Mouse (Mus musculus) CD8-positive naive resting alpha-beta T cell, adult 2 months (primary cell): ENCODE data around the gene Tmcc3.
A peak's percentile ranks its signal among the peaks of the same experiment; 100 is the strongest.
"Not testable (repeated sequence)": the region's sequence is repeated elsewhere in the genome, so short reads cannot be mapped to it uniquely, and the experiment has no call there.

Source experiments
- DNase-seq, 2 experiments: peaks; one replicate each; pipeline ENCODE4 v3.0.0; 2022; ENCODE audit warnings: low read depth in 2 of 2, low spot score in 2 of 2

The Tmcc3 gene

DNA sequence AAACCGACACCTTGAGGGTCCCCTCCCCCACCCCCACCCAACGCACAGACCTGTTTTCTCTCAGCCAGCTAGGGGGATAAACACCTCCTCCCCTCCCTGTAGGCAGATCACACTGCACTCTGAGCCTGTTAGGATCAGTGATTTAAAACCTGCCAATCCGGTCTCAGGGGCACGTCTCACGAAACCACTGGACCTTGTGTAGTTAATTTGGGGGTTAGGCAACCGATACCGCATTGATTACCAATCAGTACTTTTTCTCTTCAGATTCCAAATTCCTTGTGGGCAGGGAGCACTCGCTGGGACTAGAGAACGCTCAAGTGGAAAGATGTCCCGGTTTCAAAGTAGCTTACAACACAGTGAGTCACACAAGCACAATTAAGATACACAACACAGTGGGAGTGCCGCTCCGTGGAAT is 202.3 kb downstream of the Tmcc3 start:
- DNase-seq, result peak in 1 of 2 experiments; percentile 3

DNA sequence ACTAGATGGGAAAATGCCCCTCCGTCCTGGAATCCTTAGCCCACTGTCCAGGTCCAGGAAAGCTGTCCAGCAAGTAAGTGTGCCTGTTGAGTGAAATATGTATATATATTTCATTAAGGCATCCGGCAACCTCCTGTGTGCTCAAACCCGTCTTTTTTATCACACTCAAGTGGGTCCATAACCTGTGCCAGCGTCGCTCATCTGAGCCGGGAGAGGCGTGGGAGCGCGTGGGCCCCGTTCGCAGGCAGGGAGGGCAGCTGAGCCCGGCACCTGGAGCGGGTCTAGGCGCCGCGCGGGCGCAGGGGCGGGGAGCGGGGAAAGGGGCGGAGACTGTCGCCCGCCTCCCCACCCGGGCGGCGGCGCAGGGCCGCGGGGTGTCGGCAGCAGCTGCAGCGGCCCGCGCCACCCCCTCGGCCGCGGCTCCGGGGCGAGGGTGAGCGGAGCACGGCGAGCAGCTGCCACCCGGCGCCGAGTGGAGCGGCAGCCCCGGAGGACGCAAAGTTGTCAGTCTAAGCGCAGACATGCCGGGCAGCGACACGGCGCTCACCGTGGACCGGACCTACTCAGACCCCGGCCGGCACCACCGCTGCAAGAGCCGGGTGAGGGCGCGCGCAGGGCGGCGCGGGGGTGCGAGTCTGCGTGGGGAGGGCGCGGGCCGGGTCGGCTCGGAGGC is 202.9 kb downstream of the Tmcc3 start:
- DNase-seq, result peak; percentile 39 to 51

DNA sequence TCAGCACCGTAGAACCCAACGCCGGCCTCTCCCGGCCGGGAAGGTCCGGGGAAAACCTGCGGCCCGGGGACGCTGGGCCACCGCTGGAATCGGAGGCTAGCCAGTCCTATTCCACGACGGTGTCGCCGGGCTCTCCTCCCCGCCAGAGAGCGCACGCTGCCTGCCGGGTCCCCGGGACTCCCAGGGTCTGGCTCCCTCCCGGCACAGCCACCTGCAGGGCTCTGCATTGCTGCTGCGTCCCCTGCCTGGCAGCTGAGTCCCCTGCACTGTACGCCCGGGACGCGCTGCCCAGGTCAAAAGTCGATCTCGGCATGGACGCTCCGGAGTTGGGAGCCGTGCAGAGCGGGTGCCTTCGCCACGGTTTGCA is 203.4 kb downstream of the Tmcc3 start:
- DNase-seq, result peak; percentile 24 to 45

DNA sequence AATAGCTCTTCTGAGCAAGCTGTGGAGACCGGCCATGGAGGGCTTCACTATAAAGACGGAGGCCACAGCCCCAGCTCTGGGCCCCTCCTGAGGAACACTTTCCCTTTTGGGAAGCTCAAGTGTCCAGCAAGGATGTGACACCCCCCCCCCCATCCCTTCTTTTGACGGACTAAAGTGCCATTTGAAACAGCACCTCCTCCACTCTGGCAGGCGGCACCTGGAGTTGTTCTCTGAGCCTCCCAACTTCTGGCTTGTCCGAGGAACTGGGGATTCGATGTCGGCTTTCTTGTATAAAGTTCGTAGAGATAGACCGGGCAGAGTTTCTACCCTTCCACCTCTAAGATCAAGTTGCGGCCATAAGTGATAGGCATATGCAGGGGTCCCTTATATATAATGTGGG is 203.8 kb downstream of the Tmcc3 start:
- DNase-seq, result no peak

DNA sequence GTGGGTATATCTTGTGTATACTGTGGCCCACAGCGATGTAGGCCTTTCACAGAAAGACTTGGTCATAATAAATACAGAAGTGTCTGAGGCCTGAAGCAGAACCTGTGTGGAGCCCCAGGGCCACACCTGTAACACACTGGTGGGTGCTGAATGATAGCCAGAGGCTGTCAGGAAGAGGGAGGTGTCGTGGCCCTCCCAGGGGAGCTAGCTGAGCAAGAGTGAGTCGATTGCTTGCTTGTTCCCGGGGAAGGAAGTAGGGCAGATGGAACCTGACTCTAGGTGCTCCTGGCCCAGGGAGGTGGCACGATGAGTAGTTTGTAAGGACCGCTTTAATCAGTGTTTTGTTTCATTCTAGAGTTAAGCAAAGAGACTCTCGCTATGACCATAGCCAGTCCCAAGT is 208.1 kb downstream of the Tmcc3 start:
- DNase-seq, result no peak

DNA sequence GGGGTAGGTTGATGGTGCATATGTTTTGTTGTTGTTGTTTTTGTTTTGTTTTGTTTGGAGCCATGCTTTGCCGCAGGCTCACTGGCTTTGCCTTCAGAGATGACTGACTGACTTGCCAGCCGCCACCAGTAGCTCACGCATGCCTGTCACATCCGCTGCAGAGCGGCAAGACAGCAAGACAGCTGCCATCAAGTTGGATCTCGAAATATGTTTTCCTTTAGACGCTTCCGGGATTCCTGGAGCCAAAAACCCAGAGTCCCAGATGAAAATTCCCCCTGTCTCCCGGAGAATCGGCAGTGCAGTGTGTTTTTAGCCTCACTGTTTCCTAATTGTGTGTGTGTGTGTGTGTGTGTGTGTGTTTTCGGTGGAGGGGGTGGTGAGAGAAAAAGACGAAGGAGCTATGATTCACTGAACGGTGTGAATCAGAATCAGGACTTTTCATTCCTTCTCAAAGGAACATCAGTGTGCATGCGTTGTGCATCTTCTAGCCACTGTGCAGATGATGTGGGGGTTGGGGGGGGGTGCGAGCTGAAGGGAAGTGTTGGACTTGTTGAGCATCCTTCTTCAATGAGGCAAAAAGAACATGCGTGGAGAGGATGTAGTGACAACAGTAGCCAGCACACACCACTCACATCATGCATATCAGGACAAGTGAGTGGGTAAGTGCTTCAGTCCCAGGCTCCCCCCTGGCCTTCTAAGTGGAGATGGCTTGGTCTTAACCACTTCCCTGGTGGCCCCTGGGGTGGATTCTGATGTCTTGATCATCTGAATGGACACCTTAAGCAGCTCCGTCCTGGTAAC is 208.8 kb downstream of the Tmcc3 start:
- DNase-seq, result no peak

DNA sequence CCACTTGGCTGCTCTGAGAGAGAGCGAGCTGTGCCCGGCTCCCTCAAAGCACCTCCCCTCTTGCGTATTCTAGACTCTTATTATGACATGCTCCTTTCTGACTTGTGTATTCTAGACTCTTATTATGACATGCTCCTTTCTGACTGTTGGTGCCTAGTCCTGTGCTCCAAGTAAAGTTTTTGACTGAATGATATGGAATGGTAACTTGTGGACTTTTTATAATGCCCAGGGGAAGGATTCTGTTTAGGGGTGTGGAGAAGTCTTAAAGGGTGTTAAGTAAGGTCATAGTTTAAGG is 209.3 kb downstream of the Tmcc3 start:
- no peak for DNase-seq

DNA sequence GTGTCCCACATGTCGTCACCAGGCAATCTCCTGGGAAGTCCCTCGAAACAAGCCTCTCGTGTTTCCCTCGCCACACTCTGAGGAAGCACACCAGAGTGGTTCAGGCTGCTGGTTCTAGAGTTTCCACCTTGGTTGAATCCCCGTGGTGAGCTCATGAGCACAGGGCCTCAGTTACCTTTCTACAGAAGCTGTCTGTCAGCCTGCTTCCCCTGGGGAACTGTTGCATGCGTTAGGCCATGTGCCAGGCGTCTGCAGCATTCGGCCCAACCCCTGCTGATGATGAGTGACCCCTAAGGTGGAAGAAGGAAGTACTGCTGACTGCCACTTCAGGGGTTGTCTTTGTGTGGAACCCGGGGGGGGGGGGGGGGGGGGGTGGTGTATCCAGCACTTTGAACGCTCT is 210.0 kb downstream of the Tmcc3 start:
- no peak for DNase-seq

DNA sequence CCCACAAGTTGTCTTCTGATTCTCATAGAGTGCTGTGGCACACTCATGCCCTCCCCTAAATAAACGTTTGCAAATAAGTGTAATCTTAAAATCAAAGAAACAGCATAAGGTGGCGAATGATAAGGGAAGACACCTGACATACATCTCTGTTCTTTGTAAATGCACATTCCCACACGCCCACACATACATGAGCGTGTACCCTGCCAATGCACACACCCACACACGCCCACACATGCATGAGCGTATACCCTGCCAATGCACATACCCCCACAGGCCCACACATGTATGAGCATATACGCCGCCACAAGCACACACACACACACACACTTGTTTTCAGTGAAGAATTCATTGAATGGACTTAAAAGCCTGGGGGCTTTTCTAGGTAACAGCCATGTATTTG is 211.5 kb downstream of the Tmcc3 start:
- no peak for DNase-seq

DNA sequence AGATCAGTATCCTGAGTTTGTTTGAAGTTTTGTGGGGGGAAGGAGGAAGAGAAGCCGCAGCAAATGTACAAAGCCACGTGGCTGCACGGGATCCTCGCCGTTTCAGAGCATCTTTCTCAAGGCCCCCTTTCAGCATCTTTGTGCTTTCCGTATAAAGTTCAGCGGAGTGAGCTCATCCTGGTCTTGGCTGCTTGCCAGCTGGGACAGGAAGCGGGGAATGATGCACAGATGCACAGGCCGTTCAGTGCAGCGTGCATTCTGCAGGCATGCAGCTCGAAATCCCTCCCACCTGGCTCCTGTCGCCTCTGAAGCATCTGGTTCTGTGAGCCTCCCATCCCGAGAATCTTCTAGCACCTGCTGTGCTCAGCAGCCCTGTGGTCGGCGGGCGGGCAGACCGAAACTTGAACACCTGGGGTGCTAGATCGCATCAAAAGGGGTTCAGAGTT is 212.0 kb downstream of the Tmcc3 start:
- DNase-seq, result peak; percentile 23 to 39

DNA sequence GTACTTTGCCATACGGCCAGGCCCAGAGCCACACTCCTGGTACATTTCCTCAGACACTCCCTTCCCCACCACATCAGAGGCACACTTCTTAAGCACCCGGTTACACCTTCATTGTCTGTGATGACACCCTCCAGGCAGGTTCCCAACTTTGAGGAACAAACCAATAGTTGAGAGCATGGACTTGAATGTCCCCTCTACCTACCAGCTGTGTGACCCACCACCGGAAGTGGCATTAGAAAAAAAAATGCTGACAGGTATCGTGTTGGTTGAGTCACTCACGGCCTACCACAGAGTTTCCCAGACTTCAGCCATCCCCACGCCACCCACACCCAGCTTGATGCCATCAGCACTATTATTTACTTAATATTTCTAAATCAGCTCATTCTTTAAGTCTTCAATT is 213.2 kb downstream of the Tmcc3 start:
- peak; percentile 44 to 46 for DNase-seq

DNA sequence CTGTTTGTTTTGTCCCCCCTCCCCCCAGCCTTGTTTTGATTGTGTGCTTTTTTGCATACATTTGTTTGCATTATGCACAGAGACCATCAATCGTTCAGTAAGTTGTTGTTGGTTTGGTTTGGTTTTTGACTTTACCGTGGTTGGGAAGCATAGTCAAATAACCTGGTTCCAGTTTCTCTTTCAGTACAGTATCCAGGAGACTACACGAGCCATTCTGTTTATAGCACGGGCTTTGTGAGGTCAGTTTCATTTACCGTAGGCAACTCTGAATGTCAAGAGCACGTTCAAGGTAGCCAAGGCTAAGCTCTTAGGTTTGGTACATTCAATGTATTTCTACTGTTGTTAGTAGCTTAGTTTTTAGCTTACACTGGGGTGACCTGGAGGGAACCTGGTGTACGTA is 214.0 kb downstream of the Tmcc3 start:
- DNase-seq, result no peak

DNA sequence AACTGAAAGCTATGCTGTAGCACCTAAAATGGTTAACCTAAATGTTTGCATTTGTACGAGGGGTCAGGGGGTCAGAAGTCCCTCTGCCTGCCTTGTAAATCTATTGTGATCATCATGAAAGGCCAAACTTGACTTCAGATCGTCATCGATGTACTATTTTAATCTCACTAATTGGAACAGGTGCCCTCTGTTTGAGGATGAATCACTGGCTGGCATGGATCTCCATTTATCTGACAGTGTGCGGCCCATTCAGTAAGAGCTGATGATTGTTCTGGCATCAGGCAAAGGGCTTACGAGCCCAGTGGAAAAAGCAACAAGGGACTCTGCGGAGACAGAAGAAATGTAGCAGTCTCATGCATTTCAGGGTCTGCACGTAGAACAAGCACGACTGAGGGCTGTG is 215.1 kb downstream of the Tmcc3 start:
- DNase-seq, result no peak

DNA sequence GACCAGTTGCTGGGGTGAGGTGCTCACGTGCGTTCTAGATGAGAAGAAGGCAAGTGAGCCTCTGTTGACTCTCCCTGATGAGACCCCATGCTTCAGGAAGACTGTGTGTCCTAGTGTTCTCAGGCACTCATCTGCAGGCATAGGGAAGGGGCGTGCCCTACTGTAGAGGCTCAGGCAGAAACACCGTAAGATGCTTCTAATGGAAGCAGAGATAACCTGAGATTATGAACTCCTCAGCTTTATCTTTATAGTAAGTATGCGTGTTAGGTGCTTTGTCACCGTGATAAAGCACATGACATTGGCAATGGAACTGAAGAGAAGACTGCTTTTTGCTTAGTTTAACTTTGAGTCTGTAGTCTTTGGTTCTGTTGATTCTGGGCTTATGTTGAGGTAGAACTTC is 215.5 kb downstream of the Tmcc3 start:
- DNase-seq, result no peak

DNA sequence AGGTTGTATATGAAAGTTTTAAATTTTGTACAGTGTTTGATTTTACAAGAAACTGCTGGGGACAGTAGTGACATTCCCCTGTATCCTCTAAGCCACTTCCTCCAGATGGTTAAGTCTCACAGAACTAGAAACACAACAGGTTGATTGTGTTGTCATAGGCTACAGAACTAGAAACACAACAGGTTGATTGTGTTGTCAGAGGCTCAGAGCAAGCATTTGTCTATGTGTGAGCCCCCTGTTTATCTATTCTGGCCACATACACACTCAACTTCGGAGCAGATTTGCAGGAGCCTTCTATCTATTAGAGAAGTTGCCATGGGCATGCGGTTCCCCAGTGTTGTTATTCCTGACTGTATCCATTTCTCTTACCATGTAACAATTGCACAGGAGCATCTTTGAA is 218.3 kb downstream of the Tmcc3 start:
- DNase-seq, result no peak

DNA sequence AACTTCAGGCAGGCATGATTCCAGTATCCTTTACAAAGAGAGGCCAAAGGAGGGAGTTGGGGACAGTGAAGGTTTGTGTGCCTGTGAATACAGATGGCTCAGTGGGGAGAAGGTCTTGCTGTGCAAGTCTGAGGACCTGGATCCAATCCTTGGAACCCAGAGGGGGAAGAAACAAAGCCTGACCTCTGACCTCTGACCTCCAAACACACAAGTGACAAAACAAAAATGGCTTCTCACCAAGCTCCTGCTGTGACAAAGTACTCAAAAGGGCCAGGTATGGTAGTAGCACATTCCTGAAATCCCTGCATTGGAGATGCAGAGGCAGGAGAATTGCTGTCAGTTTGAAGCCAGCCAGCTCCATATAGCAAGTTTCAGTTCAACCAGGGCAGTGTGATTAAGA is 219.7 kb downstream of the Tmcc3 start:
- no peak for DNase-seq

DNA sequence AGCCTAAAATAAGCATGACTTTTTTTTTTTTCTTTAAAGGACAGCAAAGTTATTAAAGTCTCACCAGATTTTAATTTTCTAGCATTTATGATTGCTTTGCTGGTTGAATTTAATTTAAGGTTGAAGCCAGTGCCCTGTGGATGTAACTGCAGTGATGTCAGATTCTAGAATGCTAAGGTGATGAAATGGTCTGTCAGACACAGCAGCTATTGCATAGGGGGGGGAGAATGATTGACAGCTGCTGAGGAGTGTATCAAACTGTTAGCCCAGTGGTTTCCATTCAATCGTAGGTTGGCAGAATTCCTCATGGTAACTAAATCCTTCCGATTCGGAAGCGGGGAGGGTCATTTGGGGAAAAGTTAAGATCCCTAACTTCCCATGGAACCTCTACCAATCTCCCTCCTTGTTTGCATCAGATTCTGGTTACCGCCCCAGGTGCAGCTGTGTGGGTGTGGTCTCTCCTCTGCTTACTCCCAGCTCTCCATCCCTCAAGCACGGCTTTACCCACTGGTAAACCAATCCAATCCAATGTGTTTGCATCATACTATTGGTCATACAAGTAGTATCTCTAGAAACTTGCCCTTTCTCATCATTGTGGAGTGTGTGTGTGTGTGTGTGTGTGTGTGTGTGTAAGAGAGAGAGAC is 221.5 kb downstream of the Tmcc3 start:
- DNase-seq, result no peak

DNA sequence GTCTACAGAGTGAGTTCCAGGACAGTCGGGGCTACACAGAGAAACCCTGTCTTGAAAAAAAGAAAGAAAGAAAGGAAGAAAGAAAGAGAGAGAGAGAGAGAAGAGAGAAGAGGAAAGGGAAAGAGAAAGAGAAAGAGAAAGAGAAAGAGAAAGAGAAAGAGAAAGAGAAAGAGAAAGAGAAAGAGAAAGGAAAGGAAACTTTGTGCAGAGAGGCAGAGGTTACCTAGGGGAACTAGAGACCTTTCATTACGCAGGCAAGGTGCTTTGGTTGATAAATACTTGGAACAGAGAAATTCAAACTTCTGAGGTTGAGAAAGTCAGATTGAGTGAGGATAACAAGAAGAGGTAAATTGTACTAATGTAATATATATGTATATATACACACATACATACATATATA is 226.9 kb downstream of the Tmcc3 start:
- not testable (repeated sequence) for DNase-seq

DNA sequence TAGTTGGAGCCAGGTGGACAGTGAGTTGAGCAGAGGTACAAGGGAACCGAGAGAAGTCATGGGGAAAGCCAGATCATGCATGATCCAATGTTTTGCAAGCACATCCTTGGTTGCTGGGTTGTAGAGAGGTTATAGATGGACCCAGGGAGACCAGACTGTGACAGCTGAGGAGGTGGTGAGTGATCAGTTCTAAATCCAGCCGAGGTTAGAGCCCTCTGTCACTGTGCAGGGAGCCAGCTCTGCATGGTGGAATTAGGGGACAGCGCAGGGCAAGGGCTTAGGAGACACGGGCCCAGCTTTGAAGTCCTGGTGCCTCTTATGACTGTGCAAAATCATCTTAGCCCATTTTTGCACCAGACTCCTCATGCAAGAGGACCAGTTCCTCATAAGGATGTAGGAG is 228.5 kb downstream of the Tmcc3 start:
- no peak for DNase-seq

DNA sequence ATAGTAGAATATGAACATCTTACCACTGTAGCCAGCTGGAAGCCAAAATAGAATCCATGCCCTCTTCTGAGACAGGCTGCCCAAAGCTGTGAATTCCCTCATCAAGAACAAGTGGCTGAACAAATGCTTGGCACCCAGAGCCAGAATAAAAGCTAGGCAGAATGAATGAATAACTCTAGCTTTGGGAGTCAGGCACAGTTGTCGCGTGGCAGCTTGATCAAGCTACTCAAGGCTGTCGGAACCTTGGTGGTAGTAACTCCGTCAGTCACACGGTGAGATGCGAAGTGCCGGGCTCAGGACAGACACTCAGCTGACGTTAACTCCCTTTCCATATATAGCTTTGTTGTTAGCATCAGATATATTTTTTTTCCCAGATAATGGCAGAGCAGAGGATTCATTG is 232.2 kb downstream of the Tmcc3 start:
- DNase-seq, result no peak

DNA sequence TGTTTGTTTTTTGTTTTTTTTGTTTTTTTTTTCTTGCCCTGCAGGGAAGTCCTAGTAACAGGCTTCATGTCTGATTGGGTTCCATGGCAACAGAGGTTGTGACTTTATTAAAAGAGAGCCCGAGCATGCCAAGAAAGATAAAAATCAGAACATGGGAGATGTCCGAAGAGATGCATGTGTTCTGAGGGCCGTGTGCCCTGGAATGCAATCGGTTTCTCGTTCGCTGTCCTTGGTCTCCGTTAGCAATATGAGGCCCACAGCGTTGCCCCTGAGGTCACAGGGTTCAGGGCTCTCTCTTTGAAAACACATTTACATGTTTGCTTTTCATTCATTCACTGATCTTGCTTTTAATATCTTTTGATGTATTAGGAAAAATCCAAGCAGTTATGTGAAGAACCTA is 233.1 kb downstream of the Tmcc3 start:
- no peak for DNase-seq

DNA sequence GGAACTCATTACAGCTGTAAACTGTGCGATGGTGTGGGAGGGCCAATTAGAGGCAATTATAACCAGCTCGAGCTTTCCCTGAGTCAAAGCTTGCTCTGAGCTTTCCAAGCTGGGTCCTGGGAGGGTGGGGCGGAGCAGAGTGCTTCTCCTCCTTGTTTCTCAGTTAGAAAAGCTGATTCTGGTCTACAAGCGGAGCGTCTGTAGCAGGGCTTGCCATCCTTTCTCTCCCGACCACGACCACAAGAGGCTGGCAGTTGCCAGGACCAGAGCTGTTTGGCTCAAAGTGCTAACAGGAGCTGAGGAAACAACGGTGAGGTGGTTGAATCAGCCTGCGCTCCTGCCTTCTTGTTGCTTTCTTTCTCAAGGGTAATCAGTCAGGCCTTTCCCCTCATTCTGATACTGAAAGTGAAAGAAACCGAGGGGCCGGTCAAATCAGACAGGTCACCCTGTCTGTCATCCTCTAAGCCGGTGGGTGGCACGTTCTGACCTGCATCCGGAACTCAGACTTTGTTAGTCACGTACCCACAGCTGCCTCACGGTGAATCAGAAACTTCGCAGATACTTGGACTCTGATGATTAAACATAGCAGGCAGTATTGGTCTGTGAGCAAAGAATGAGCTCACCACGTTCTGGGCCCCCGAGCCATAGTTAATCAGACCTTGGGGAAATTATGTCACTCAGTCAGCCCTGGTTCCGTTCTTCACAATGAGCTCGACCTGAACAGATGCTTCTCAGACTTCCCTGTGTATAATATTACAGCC is 233.7 kb downstream of the Tmcc3 start:
- peak; percentile 20 to 31 for DNase-seq
